Mouse (Mus musculus) hindbrain, postnatal 0 days (tissue): Measurements from ENCODE around the gene Rbm28. TPM values are rescaled to one million over a fixed set of nuclear protein-coding genes. Genes with fewer than 3 reads are reported as not detected.

ENCODE experiments used
- ATAC-seq: fragments of 200-750 bp; cut with Nextera tagmentation; 2 replicates; pipeline ENCODE4 v1.8.0; 2017; ENCODE audit warnings: mild to moderate bottlenecking, moderate TSS enrichment, moderate library complexity
- DNase-seq: peaks from one replicate; pipeline ENCODE4 v3.0.0-alpha.2; 2015; ENCODE audit warnings: low spot score
- H3K27ac ChIP-seq: fragments of 300-500 bp; sonication (generic); 2 replicates; pipeline ENCODE4 v1.5.1; 2014; ENCODE audit warnings: mild to moderate bottlenecking
- H3K27me3 ChIP-seq: fragments of 300-500 bp; sonication (generic); 2 replicates; pipeline ENCODE4 v1.6.1; 2014; ENCODE audit warnings: low read length, mixed read lengths; ENCODE audit not compliant: insufficient read depth
- H3K36me3 ChIP-seq: fragments of 300-500 bp; sonication (generic); 2 replicates; pipeline ENCODE4 v1.6.1; 2014; ENCODE audit warnings: low read length, mixed read lengths; ENCODE audit not compliant: insufficient read depth
- H3K4me1 ChIP-seq: fragments of 300-500 bp; sonication (generic); 2 replicates; pipeline ENCODE4 v1.6.1; 2014; ENCODE audit warnings: antibody characterized with exemption, low read length, mixed read lengths; ENCODE audit not compliant: insufficient read depth
- H3K4me2 ChIP-seq: fragments of 300-500 bp; sonication (generic); 2 replicates; pipeline ENCODE4 v1.6.1; 2014; ENCODE audit warnings: low read depth, mild to moderate bottlenecking, low read length, moderate library complexity, mixed read lengths
- H3K4me3 ChIP-seq: fragments of 300-500 bp; sonication (generic); 2 replicates; pipeline ENCODE4 v1.5.1; 2014; ENCODE audit warnings: low read length
- H3K9ac ChIP-seq: fragments of 300-500 bp; sonication (generic); replicated peaks from 2 replicates; pipeline ENCODE4 v1.6.1; 2014; ENCODE audit warnings: mild to moderate bottlenecking, low read length, moderate library complexity, mixed read lengths
- H3K9me3 ChIP-seq: fragments of 300-500 bp; sonication (generic); 2 replicates; pipeline ENCODE4 v1.6.1; 2016; ENCODE audit warnings: low read length, mixed read lengths
- CTCF ChIP-seq: IDR thresholded peaks from 2 replicates; pipeline ENCODE4 v1.5.1; 2016; ENCODE audit warnings: antibody characterized with exemption, control low read depth, low read depth
- WGBS: fragments of 180-500 bp; shearing (Covaris S2); extraction: QIAGEN DNeasy Blood & Tissue Kit; methylation state at CpG from one replicate; pipeline ENCODE4 v1.1.7; 2014; 5-methylcytosine and 5-hydroxymethylcytosine counted together
- polyA plus RNA-seq: library from polyadenylated mRNA; unstranded; fragments of >200 nt; fragmentation: Nextera tagmentation; extraction: Ambion mirVana; gene quantifications from 2 replicates; pipeline ENCODE4 v1.2.1, GENCODE M21; 2015
- total RNA-seq: library from RNA; depleted of rRNA; stranded (reverse); fragments of >200 nt; gene quantifications from 2 replicates; pipeline ENCODE4 v1.2.3, GENCODE M21; 2014; rRNA removed

Rbm28 gene
- total RNA-seq (13.8 and 16.3 TPM in 2 replicates), polyA plus RNA-seq (18.8 and 19.9 TPM in 2 replicates)

DNA sequence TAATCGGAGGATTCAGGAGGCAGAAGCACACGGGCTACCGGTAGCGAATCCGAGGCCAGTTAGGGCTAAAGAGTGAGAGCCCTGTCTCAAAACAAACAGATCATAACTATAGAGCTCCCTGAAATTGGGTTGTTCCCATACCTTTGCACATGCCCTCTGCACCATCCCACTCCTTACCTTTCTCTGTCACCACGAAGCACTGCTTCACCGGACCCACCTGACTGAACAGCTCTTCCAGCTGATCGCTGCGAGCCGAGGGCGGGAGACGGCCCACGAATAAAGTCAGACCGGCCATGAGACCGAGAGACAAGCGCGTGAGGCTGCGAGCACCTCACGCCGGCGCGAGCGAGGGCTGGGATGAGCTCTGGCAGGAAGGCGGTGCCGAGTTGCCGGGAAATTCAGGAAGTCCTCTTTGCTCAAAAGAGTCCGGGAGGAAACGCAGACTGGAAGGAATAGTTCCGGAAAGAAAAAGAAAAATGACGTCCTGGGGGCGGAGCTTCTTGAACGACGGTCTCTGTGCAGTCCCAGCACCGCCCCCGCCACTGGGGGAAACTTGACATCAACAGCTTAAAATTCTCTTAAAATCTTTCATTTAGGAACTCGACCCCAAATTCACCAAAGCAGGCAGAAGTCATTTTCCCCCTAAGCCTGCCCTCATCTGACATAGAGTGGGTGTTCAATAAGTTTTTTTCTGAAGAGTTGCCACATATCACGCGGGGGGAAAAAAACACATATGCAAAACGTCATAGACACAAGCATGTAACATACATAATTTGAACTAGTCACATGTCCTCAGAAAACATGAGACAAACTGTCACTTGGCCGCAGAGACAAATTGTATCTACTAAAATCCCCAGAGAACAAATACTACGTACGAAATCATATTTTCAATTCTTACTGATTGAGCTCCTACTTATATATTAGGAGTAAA, at the start of gene Rbm28:
Gene Rbm28 (minus strand): TSS at position 693 of the 931 bp plus-strand sequence.
- peak within 1 kb of the TSS; percentile 75 for H3K9ac ChIP-seq
- H3K4me1 ChIP-seq = no peaks in the 10 kb centered on the region; the same call in 1 of the 2 replicates
- no peaks in the 10 kb centered on the region for H3K9me3 ChIP-seq
- DNase-seq = peak; percentile 96
- peak within 1 kb of the TSS; percentile 86 for H3K4me2 ChIP-seq
- H3K27ac ChIP-seq = peak within 1 kb of the TSS; percentile 60
- H3K36me3 ChIP-seq = peaks cover 4% of the 10 kb centered on the region; the same call in 1 of the 2 replicates
- TF ChIP-seq CTCF = 0 out of 2 replicates have a peak, but pooled peaks have one; percentile 9
- no peaks in the 10 kb centered on the region for H3K27me3 ChIP-seq
- 7% methylated on average over 42 of the region's 42 CpGs for WGBS
- ATAC-seq = peak; percentile 85
- peak within 1 kb of the TSS; percentile 77 for H3K4me3 ChIP-seq

DNA sequence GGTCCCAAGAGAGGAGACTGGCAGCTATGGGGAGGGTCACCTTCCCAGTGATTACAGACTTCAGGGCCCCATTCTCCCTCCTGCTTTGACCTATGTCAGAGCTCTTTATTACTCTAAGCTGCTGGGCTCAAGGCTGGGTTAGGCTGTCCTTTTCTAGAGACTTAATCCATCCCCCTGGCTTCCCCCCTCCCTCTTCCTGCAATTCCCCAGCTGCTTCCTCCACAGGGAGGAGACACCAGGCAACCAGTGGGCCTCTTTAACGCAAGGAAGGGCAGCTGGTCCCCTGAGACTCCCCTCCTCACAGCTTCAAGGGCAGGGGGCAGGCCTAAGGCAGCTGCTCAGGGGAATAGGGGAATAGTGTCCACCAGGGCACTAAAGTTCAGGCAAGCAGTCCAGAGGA, 49.4 kb upstream of the Rbm28 start:
- Histone ChIP-seq H3K4me2 (peak overlapping the region; percentile 97; the same call in 1 of the 2 replicates), H3K27ac (no peak overlapping the region), H3K9me3 (no peaks in the 10 kb centered on the region), H3K36me3 (no peaks in the 10 kb centered on the region), H3K4me1 (peaks cover 13% of the 10 kb centered on the region), H3K4me3 (no peak overlapping the region), H3K27me3 (no peaks in the 10 kb centered on the region), H3K9ac (no peak overlapping the region)
- ATAC-seq (no peak), DNase-seq (no peak)
- 0 out of 2 replicates have a peak, but pooled peaks have one; percentile 16 for TF ChIP-seq CTCF
- WGBS = 10% methylated on average over 1 of the region's 1 CpGs

DNA sequence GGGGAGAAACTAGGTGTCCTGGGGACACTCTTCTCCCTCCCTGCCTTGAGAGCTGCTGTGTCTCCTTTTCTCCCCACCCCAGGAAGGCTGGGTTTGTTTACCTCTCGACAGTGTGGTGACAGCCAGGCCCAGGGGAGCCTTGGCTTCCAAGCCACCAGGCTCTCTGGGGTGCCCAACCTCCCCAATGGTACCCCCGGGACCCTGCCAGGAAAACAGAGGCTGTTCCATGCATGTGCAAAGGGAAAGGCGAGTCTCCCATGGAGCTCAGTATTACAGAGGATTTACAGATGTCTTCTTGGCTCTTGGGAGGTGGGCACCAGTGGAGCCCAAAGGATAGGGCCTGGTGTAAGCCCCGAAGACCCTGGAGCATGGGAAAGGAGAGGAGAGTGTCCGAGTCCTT, 48.6 kb upstream of the Rbm28 start:
- 50% methylated on average over 5 of the region's 5 CpGs for WGBS

DNA sequence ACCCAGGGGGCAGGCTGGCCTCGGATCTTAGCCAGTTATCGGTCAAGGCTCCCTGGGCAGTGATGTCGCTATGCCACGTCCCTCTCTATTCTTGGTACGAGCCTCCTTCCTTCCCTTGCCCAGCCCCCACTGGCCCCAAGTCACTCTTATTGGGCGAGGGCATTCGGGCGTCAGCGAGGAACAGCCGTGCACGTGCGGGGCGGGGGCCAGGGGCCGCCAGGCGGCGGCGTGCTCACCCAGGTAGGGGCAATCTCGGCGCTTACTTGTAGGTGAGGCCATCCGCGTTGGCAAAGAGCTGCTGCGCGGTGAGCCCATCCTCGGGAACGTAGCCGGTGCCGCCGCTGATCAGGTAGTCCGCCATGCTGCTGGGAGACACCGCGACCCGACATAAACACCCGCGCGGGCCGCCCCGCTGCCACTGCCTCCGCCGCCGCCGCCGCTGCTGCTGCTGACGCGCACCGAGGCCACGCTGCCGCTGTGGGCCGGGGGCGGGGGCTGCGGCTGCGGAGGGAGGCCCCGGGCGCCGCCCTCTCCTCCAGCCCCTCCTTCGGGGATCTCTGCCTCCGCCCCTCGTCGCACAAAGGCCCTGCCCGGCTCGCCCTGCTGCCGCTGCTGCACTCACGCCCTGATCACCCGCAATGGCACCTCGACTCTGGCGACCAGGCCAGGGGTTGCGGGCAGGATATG, 47.1 kb upstream of the Rbm28 start:
- under 1% methylated on average over 62 of the region's 66 CpGs for WGBS
- H3K4me1 ChIP-seq = peaks cover 13% of the 10 kb centered on the region
- peak overlapping the region; percentile 83 for H3K27ac ChIP-seq
- DNase-seq (peak; percentile 88), ATAC-seq (peak; percentile 84)
- no peaks in the 10 kb centered on the region for H3K9me3 ChIP-seq
- no peak for TF ChIP-seq CTCF
- H3K36me3 ChIP-seq = no peaks in the 10 kb centered on the region
- peak overlapping the region; percentile 71 for H3K4me2 ChIP-seq
- H3K9ac ChIP-seq = peak overlapping the region; percentile 73
- no peaks in the 10 kb centered on the region for H3K27me3 ChIP-seq
- H3K4me3 ChIP-seq = peak overlapping the region; percentile 66

More for the DNA sequence above, 48.6 kb upstream of the Rbm28 start:
- ATAC-seq (no peak), DNase-seq (no peak)
- Histone ChIP-seq H3K9me3 (no peaks in the 10 kb centered on the region), H3K4me2 (no peak overlapping the region), H3K27ac (no peak overlapping the region), H3K36me3 (no peaks in the 10 kb centered on the region), H3K9ac (no peak overlapping the region), H3K4me1 (peaks cover 13% of the 10 kb centered on the region), H3K27me3 (no peaks in the 10 kb centered on the region), H3K4me3 (no peak overlapping the region)
- TF ChIP-seq CTCF = no peak

GRCm38 (mm10) chr6:29211146-29211545, 46.3 kb upstream of the Rbm28 start:
- Histone ChIP-seq H3K27me3 (no peaks in the 10 kb centered on the region), H3K9ac (peak overlapping the region; percentile 73), H3K9me3 (no peaks in the 10 kb centered on the region), H3K4me3 (peak overlapping the region; percentile 66), H3K36me3 (0 out of 2 replicates have a peak, but pooled peaks cover 4% of the 10 kb centered on the region), H3K4me2 (peak overlapping the region; percentile 71), H3K27ac (peak overlapping the region; percentile 83), H3K4me1 (peaks cover 13% of the 10 kb centered on the region)
- no peak for ATAC-seq
- DNase-seq = no peak
- TF ChIP-seq CTCF = peak; percentile 33
- 26% methylated on average over 7 of the region's 7 CpGs for WGBS

DNA sequence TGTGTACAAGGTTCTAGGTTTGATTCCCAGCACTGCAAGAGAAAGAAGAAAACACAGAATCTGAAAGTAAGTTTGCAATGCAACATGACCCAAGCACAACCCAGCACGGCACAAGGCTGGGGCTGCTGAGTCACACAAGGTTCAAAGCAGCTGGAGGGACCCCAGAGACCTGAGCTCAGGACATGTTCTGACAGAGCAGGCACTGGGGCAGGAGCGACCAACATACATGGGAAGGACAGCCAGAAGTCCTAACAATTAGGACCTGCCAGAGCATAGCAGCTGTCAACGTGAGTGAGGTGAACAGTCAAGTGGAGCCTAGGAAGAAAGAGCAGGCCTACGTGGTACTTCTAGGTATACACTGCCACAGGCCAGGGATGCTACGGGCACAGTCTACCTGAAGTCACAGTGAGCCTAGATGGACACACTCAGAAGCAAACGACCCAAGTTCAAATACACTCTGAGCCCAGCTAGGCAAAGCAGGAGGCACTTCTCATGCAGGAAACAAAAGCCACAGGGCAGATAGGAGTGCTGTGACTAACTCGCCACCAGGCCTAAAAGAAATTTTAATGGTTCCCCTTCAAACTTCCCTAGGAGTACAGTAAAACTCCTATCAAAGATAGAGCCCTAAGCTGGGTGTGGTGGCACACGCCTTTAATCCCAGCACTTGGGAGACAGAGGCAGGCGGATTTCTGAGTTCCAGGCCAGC, 45.6 kb upstream of the Rbm28 start:
- peaks cover 13% of the 10 kb centered on the region for H3K4me1 ChIP-seq
- DNase-seq = no peak

More for the DNA sequence above, 45.6 kb upstream of the Rbm28 start:
- Histone ChIP-seq H3K4me3 (no peak overlapping the region), H3K9ac (no peak overlapping the region), H3K27ac (no peak overlapping the region), H3K36me3 (0 out of 2 replicates have a peak, but pooled peaks cover 8% of the 10 kb centered on the region), H3K9me3 (no peaks in the 10 kb centered on the region), H3K27me3 (no peaks in the 10 kb centered on the region), H3K4me2 (peak overlapping the region; percentile 71; the same call in 1 of the 2 replicates)
- ATAC-seq = no peak
- 84% methylated on average over 9 of the region's 9 CpGs for WGBS
- no peak for TF ChIP-seq CTCF
